ENCODE assay signal across 8 mouse cellular contexts in the genomic region with DNA sequence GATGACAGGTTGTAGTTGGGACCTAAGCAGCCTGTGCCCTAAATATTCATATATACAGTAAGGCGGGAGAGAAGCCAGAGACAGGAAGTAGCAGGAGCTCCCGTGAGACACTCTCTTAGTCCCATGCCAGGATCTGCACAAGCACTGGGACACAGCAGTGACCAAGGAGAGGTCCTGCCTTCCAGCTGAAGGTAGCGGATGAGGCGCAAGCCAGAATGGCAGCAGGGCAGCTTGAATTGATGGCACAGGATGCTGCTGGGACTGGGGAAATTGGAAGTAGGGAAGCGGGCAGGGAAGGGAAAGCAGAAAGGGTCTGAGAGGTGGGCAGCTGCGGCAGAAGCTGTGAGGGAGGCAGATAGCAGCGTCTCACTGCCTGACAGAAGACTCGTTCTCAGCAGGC.
DNase-seq lines count a peak whose midpoint lies in the region; ATAC-seq and TF ChIP-seq lines count a peak whose summit lies in the region.

No protein-coding gene starts in this region.

- peak in 1 of 2 experiments; percentile 49 for DNase-seq in cerebellum, adult 2 months
- DNase-seq in cerebellum, postnatal 4 days (ENCODE audit: low spot score in 2 of 2), result no peak
- DNase-seq in lung, postnatal 25 days (ENCODE audit: low spot score), result no peak
- DNase-seq in limb, embryonic 10.5 days (ENCODE audit: low spot score), result no peak
- no peak for DNase-seq in thymus, postnatal 14 days
- no peak for DNase-seq in left cerebral cortex, postnatal 14 days (ENCODE audit: low spot score in 2 of 2)

- H3K4me2 ChIP-seq in lung, embryonic 15.5 days, result 0 out of 2 replicates have a peak overlapping the region, but pooled peaks have one; percentile 11

- 0 out of 2 replicates have a peak, but pooled peaks have one; percentile 44 for ATAC-seq in lung, embryonic 15.5 days (ENCODE audit: borderline replicate concordance, extremely low read depth, low FRiP score, low TSS enrichment)

- H3K9ac ChIP-seq in lung, embryonic 15.5 days, result no peak overlapping the region

- H3K4me3 ChIP-seq in cerebellum, adult 2 months (replicated peaks; ENCODE audit: insufficient read depth, low read depth, low read length), result no peak overlapping the region
- H3K4me3 ChIP-seq in lung, embryonic 15.5 days, result no peak overlapping the region
- no peak overlapping the region for H3K4me3 ChIP-seq in limb, embryonic 10.5 days
- H3K4me3 ChIP-seq in small intestine, adult 2 months (ENCODE audit: low read depth, low read length), result peak overlapping the region; percentile 14; the same call in 1 of the 2 replicates

- H3K9me3 ChIP-seq in lung, embryonic 15.5 days, result no peaks in the 10 kb centered on the region
- H3K9me3 ChIP-seq in limb, embryonic 10.5 days (replicated peaks), result no peaks in the 10 kb centered on the region

- H3K4me1 ChIP-seq in cerebellum, adult 2 months (ENCODE audit: control insufficient read depth, insufficient read depth, low read length), result peaks cover 20% of the 10 kb centered on the region
- peaks cover 17% of the 10 kb centered on the region for H3K4me1 ChIP-seq in lung, embryonic 15.5 days
- peaks cover 31% of the 10 kb centered on the region for H3K4me1 ChIP-seq in limb, embryonic 10.5 days
- peaks cover 3% of the 10 kb centered on the region; the same call in 1 of the 2 replicates for H3K4me1 ChIP-seq in small intestine, adult 2 months (ENCODE audit: control insufficient read depth, insufficient read depth, insufficient read length, low read length)

- intact Hi-C loops in left cerebral cortex, postnatal 14 days (cut with DNase I), result no loop called here

- WGBS in cerebellum, adult 2 months, result 27% methylated on average over 8 of the region's 8 CpGs
- WGBS in lung, embryonic 15.5 days, result 58% methylated on average over 8 of the region's 8 CpGs
- WGBS in limb, embryonic 10.5 days, result 73% methylated on average over 8 of the region's 8 CpGs
- 89% methylated on average over 8 of the region's 8 CpGs for WGBS in small intestine, adult 2 months

- H3K27me3 ChIP-seq in cerebellum, adult 2 months (ENCODE audit: control insufficient read depth, insufficient read depth, low read length), result no peaks in the 10 kb centered on the region
- H3K27me3 ChIP-seq in lung, embryonic 15.5 days, result no peaks in the 10 kb centered on the region
- H3K27me3 ChIP-seq in limb, embryonic 10.5 days (ENCODE audit: low read depth, poor library complexity, severe bottlenecking), result no peaks in the 10 kb centered on the region
- H3K27me3 ChIP-seq in small intestine, adult 2 months (ENCODE audit: control insufficient read depth, insufficient read depth, low read length), result no peaks in the 10 kb centered on the region

- H3K27ac ChIP-seq in cerebellum, adult 2 months (ENCODE audit: insufficient read depth, low read length), result peak overlapping the region; percentile 18; the same call in 1 of the 2 replicates
- H3K27ac ChIP-seq in lung, embryonic 15.5 days, result peak overlapping the region; percentile 78
- H3K27ac ChIP-seq in limb, embryonic 10.5 days, result peak overlapping the region; percentile 46
- no peak overlapping the region for H3K27ac ChIP-seq in small intestine, adult 2 months (ENCODE audit: insufficient read depth, low read depth, low read length)

- TF ChIP-seq CTCF in cerebellum, adult 2 months (IDR thresholded peaks at IDR 0.05; ENCODE audit: borderline replicate concordance, insufficient read depth, low read depth, low read length), result no peak
- no peak for TF ChIP-seq CTCF in small intestine, adult 2 months (IDR thresholded peaks at IDR 0.05; ENCODE audit: extremely low read depth, insufficient read length, insufficient replicate concordance, low read depth, low read length)

- no peak for TF ChIP-seq POLR2A in cerebellum, adult 2 months (IDR thresholded peaks at IDR 0.05; ENCODE audit: borderline replicate concordance, insufficient read depth, low read length)
- TF ChIP-seq POLR2A in small intestine, adult 2 months (IDR thresholded peaks at IDR 0.05; ENCODE audit: low read depth, low read length), result no peak

- no peaks in the 10 kb centered on the region for H3K36me3 ChIP-seq in lung, embryonic 15.5 days
- H3K36me3 ChIP-seq in limb, embryonic 10.5 days, result no peaks in the 10 kb centered on the region
- H3K36me3 ChIP-seq in small intestine, adult 2 months (ENCODE audit: control insufficient read depth, insufficient read depth, low read length), result no peaks in the 10 kb centered on the region
